Mouse (Mus musculus): ENCODE measurements around the gene Foxe1. TPM values are rescaled to one million over a fixed set of nuclear protein-coding genes. Genes with fewer than 3 reads are reported as not detected.

Foxe1 gene
- polyA plus RNA-seq (2012; rRNA removed): not detected in 2 replicates

- no peak for DNase-seq (ENCODE audit: low read depth)
Measured at GRCm38 (mm10) chr4:46343596-46344260, at the start of gene Foxe1. TSS of gene Foxe1 (plus strand) at chr4:46343609.

GRCm38 (mm10) chr4:46304071-46304470, 39.3 kb upstream of the Foxe1 start:
- DNase-seq (ENCODE audit: low read depth): no peak

- no peak for DNase-seq (ENCODE audit: low read depth)
Measured at GRCm38 (mm10) chr4:46304757-46305384, 38.5 kb upstream of the Foxe1 start.

GRCm38 (mm10) chr4:46305436-46305835, 38.0 kb upstream of the Foxe1 start:
- DNase-seq (ENCODE audit: low read depth): no peak

- no peak for DNase-seq (ENCODE audit: low read depth)
Measured at GRCm38 (mm10) chr4:46307341-46307740, 36.1 kb upstream of the Foxe1 start.

- no peak for DNase-seq (ENCODE audit: low read depth)
Measured at GRCm38 (mm10) chr4:46307869-46308268, 35.5 kb upstream of the Foxe1 start.

GRCm38 (mm10) chr4:46311631-46312030, 31.8 kb upstream of the Foxe1 start:
- DNase-seq (ENCODE audit: low read depth): no peak

- DNase-seq (ENCODE audit: low read depth): no peak
Measured at GRCm38 (mm10) chr4:46321730-46322389, 21.5 kb upstream of the Foxe1 start.

- DNase-seq (ENCODE audit: low read depth): no peak
Measured at GRCm38 (mm10) chr4:46322715-46323114, 20.7 kb upstream of the Foxe1 start.

GRCm38 (mm10) chr4:46328906-46329305, 14.5 kb upstream of the Foxe1 start:
- no peak for DNase-seq (ENCODE audit: low read depth)

GRCm38 (mm10) chr4:46335846-46336245, 7.6 kb upstream of the Foxe1 start:
- DNase-seq (ENCODE audit: low read depth): no peak

GRCm38 (mm10) chr4:46337990-46338389, 5.4 kb upstream of the Foxe1 start:
- no peak for DNase-seq (ENCODE audit: low read depth)

GRCm38 (mm10) chr4:46339026-46339425, 4.4 kb upstream of the Foxe1 start:
- DNase-seq (ENCODE audit: low read depth): no peak

- DNase-seq (ENCODE audit: low read depth): no peak
Measured at GRCm38 (mm10) chr4:46339584-46339983, 3.8 kb upstream of the Foxe1 start.

- no peak for DNase-seq (ENCODE audit: low read depth)
Measured at GRCm38 (mm10) chr4:46341831-46342680, 1.4 kb upstream of the Foxe1 start.

GRCm38 (mm10) chr4:46342711-46343286, 610 bp upstream of the Foxe1 start:
- DNase-seq (ENCODE audit: low read depth): no peak

- DNase-seq (ENCODE audit: low read depth): no peak
Measured at GRCm38 (mm10) chr4:46344288-46344687, 879 bp downstream of the Foxe1 start.

- DNase-seq (ENCODE audit: low read depth): no peak
Measured at GRCm38 (mm10) chr4:46345056-46345772, 1.8 kb downstream of the Foxe1 start.

- DNase-seq (ENCODE audit: low read depth): no peak
Measured at GRCm38 (mm10) chr4:46345773-46346100, 2.3 kb downstream of the Foxe1 start.

- DNase-seq (ENCODE audit: low read depth): no peak
Measured at GRCm38 (mm10) chr4:46346221-46346620, 2.8 kb downstream of the Foxe1 start.

- DNase-seq (ENCODE audit: low read depth): no peak
Measured at GRCm38 (mm10) chr4:46347141-46347540, 3.7 kb downstream of the Foxe1 start.
